Mouse (Mus musculus) midbrain, embryonic 14.5 days (tissue): ENCODE measurements at regions not wholly inside any gene's neighbourhood (a gene's known extent, or its start where the extent isn't known, plus 50 kb on each side); places are given as distances from the start of the nearest gene placed in this dataset.
A peak's percentile ranks its signal among the peaks of the same experiment; 100 is the strongest.
"Not testable (repeated sequence)": the region's sequence is repeated elsewhere in the genome, so short reads cannot be mapped to it uniquely, and the experiment has no call there.

ENCODE experiments used
- ATAC-seq: fragments of 200-750 bp; cut with Nextera tagmentation; 2 replicates; pipeline ENCODE4 v1.8.0; 2017; ENCODE audit warnings: moderate number of reproducible peaks, moderate library complexity; ENCODE audit not compliant: low FRiP score, low TSS enrichment
- DNase-seq: peaks from one replicate; pipeline ENCODE4 v3.0.0-alpha.2; 2015
- H3K27ac ChIP-seq: fragments of 300-500 bp; sonication (generic); replicated peaks from 2 replicates; pipeline ENCODE4 v1.5.1; 2014; ENCODE audit warnings: mild to moderate bottlenecking, low read depth, low read length, moderate library complexity
- H3K27me3 ChIP-seq: fragments of 300-500 bp; sonication (generic); 2 replicates; pipeline ENCODE4 v1.6.1; 2014; ENCODE audit warnings: low read length, control low read depth, mixed read lengths; ENCODE audit not compliant: control insufficient read depth, insufficient read depth
- H3K36me3 ChIP-seq: fragments of 300-500 bp; sonication (generic); 2 replicates; pipeline ENCODE4 v1.6.1; 2014; ENCODE audit warnings: low read length, control low read depth; ENCODE audit not compliant: control insufficient read depth, insufficient read depth
- H3K4me1 ChIP-seq: fragments of 300-500 bp; sonication (generic); 2 replicates; pipeline ENCODE4 v1.6.1; 2014; ENCODE audit warnings: mild to moderate bottlenecking, antibody characterized with exemption, low read length, control low read depth; ENCODE audit not compliant: control insufficient read depth, insufficient read depth
- H3K4me2 ChIP-seq: fragments of 300-500 bp; sonication (generic); 2 replicates; pipeline ENCODE4 v1.6.1; 2014; ENCODE audit warnings: mild to moderate bottlenecking, low read length, moderate library complexity
- H3K4me3 ChIP-seq: fragments of 300-500 bp; sonication (generic); replicated peaks from 2 replicates; pipeline ENCODE4 v1.5.1; 2014; ENCODE audit warnings: low read depth, low read length
- H3K9ac ChIP-seq: fragments of 300-500 bp; sonication (generic); replicated peaks from 2 replicates; pipeline ENCODE4 v1.6.1; 2014; ENCODE audit warnings: mild to moderate bottlenecking, low read length, moderate library complexity
- H3K9me3 ChIP-seq: fragments of 300-500 bp; sonication (generic); 2 replicates; pipeline ENCODE4 v1.6.1; 2016; ENCODE audit warnings: low read length, control low read depth, mixed read lengths; ENCODE audit not compliant: control insufficient read depth
- WGBS: fragments of 180-500 bp; shearing (Covaris S2); extraction: QIAGEN DNeasy Blood & Tissue Kit; methylation state at CpG from one replicate; pipeline ENCODE4 v1.1.7; 2014; 5-methylcytosine and 5-hydroxymethylcytosine counted together

DNA sequence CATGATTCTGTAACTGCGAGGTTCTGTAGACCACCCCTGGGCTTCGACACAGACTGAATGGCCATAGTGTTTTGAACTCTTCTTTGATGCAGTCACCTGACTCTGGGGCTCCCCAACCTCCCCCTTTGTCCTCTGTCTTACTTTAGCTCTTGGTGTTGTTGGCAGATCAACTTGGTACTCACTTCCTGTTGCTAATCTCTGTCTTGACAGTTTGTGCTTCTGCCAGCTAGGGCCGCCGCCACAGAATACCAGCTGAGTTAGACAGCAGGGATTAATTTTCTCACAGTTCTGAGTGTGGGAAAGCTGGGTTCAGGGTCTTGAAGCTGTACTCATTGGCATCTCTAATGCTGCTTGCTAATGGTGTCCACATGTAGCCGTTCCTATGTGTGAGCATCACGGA, 125.6 kb downstream of the Gm11077 start:
- peaks cover 13% of the 10 kb centered on the region for H3K4me1 ChIP-seq
- DNase-seq (no peak), ATAC-seq (no peak)
- no peak overlapping the region for H3K9ac ChIP-seq
- H3K27me3 ChIP-seq = no peaks in the 10 kb centered on the region
- H3K4me3 ChIP-seq = no peak overlapping the region
- H3K4me2 ChIP-seq = no peak overlapping the region
- H3K9me3 ChIP-seq = no peaks in the 10 kb centered on the region
- H3K27ac ChIP-seq = no peak overlapping the region
- no peaks in the 10 kb centered on the region for H3K36me3 ChIP-seq
- WGBS = 78% methylated on average over 6 of the region's 6 CpGs

DNA sequence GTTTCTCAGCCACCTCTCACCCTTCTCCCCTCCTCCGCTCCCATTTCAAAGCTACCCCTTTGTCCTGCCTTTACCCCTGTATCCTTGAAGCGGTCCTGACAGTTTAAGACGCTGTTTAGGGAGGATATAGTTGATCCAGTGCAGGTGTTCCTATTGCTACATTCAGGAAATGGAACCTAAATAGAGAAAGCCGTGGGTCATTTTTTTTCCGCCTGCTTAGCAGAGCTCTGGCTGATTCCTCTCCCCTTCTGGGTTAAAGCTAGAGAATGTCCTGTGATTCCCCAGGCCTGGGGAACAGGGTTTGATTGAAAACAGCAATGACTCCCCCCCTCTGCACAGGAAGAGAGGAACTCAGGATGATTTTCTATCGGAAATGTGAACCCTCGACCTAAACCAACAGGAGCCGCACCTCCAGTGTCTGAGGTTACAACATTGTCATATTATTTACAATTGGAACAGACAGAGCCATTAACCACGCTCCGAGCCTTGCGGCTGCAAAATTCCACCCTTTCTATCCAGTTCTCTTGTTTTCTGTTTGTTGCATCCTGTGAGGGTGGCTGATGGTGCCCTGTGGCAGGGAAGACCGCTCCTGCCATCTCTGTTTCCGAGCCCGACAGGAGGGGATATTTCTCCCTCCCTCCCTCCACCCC, 127.5 kb downstream of the Gm11077 start:
- peaks cover 13% of the 10 kb centered on the region for H3K4me1 ChIP-seq
- 23% methylated on average over 14 of the region's 14 CpGs for WGBS
- peak overlapping the region; percentile 46 for H3K4me2 ChIP-seq
- peak overlapping the region; percentile 18; the same call in 1 of the 2 replicates for H3K9ac ChIP-seq
- no peaks in the 10 kb centered on the region for H3K9me3 ChIP-seq
- no peaks in the 10 kb centered on the region for H3K27me3 ChIP-seq
- no peaks in the 10 kb centered on the region for H3K36me3 ChIP-seq
- peak overlapping the region; percentile 20 for H3K4me3 ChIP-seq
- peak; percentile 47 for DNase-seq
- ATAC-seq = 0 out of 2 replicates have a peak, but pooled peaks have one; percentile 29
- no peak overlapping the region for H3K27ac ChIP-seq

DNA sequence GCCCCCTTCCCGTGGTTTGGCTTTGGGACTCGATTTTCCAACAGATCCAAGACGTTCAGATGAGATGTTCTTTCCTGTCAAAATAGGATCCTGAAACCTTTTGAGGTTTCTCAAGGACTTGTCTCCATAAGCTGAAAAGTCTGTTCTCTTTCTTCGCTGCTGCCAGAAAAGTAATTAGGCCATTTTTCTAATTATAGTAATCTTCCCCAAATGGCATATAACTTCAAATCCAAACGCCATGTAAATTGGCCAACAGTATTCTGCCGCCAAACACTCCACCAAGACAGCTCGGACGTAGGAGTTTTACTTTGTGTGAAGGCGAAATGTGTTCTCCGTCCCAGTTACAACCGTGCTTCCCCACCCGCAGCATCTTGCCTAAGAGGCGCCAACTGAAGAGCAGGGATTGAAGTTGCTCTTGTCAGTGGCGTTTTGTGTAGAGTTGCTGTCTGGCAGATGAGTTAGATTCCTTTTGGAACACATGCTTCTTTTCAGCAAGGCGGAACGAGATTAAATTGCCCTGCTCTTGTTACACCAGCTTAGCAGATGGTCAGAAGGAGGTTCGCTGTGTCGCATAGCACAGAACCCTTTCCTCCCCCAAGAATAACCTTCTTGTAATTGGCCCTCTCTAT, 128.1 kb downstream of the Gm11077 start:
- ATAC-seq (peak; percentile 38; the same call in 1 of the 2 replicates), DNase-seq (peak; percentile 52)
- Histone ChIP-seq H3K4me2 (peak overlapping the region; percentile 46), H3K36me3 (no peaks in the 10 kb centered on the region), H3K9ac (peak overlapping the region; percentile 18; the same call in 1 of the 2 replicates), H3K9me3 (no peaks in the 10 kb centered on the region), H3K27ac (0 out of 2 replicates have a peak overlapping the region, but pooled peaks have one; percentile 20), H3K4me3 (peak overlapping the region; percentile 20), H3K27me3 (no peaks in the 10 kb centered on the region), H3K4me1 (peaks cover 13% of the 10 kb centered on the region)
- WGBS = 28% methylated on average over 18 of the region's 18 CpGs

DNA sequence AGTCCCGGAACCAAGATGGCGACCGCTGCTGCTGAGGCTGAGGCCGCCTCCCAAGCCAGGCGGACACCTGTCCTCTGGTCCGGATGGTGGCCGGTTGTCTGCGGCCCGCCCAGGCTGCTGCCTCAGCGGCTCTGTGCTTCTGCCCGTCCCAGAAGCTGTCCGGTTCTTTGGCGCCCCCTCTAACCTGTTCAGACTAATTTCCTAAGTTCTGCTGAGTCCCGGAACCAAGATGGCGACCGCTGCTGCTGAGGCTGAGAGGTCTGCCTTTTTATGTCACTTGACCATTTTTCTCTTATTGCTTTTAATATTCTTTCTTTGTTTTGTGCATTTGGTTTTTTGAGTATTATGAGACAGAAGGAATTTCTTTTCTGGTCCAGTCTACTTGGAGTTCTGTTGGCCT, 140.4 kb downstream of the Gm11077 start:
- WGBS = 94% methylated on average over 8 of the region's 16 CpGs
- H3K9me3 ChIP-seq, DNase-seq, H3K9ac ChIP-seq, H3K4me1 ChIP-seq, H3K27me3 ChIP-seq, H3K36me3 ChIP-seq, H3K4me3 ChIP-seq, H3K4me2 ChIP-seq, ATAC-seq, H3K27ac ChIP-seq: not testable (repeated sequence)

DNA sequence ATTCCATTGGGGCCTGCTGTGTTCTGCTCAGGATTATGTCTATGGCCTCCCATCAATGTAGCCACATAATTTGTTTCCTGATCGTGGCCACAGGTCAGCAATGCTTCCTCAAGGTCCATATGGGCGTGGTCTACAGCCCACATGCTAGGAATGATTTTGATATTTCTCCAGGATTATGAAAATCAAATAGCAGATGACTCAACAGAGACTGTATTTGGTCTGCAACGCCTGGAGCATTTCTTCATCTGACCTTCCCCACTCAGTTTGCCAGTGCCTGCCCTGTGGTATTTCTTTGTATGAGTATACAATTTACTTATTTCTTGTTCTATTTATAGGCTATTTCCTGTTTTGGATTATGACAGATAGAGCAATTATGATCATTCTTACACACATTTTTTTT, 145.7 kb downstream of the Gm11077 start:
- no peaks in the 10 kb centered on the region for H3K27me3 ChIP-seq
- H3K36me3 ChIP-seq = no peaks in the 10 kb centered on the region
- H3K4me2 ChIP-seq = no peak overlapping the region
- H3K9ac ChIP-seq = no peak overlapping the region
- no peak overlapping the region for H3K4me3 ChIP-seq
- no peaks in the 10 kb centered on the region for H3K4me1 ChIP-seq
- no peaks in the 10 kb centered on the region for H3K9me3 ChIP-seq
- DNase-seq (no peak), ATAC-seq (no peak)
- no peak overlapping the region for H3K27ac ChIP-seq
- 70% methylated on average over 3 of the region's 3 CpGs for WGBS

DNA sequence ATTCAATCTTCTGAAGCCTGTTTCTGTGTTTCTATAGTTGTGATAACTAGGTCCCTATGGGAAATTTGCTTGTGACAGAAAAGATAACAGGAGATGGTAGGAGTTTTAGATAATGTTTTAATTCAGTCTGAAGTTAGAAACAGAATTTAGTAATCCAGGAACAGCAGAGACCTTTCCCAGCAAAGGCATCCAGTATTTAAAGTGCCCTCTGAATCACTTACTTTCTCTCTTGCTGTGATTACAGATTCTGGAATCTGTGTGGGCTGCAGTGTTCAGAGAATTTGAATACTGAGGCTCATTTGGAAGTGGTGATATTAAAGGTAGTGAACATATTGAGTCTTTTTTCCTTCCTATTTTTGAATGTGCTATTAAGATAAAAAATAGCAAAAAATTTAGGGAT, 154.6 kb downstream of the Gm11077 start:
- Histone ChIP-seq H3K4me2 (no peak overlapping the region), H3K9me3 (no peaks in the 10 kb centered on the region), H3K4me3 (no peak overlapping the region), H3K9ac (no peak overlapping the region), H3K27me3 (no peaks in the 10 kb centered on the region), H3K27ac (no peak overlapping the region), H3K4me1 (no peaks in the 10 kb centered on the region), H3K36me3 (no peaks in the 10 kb centered on the region)
- DNase-seq (no peak), ATAC-seq (no peak)

DNA sequence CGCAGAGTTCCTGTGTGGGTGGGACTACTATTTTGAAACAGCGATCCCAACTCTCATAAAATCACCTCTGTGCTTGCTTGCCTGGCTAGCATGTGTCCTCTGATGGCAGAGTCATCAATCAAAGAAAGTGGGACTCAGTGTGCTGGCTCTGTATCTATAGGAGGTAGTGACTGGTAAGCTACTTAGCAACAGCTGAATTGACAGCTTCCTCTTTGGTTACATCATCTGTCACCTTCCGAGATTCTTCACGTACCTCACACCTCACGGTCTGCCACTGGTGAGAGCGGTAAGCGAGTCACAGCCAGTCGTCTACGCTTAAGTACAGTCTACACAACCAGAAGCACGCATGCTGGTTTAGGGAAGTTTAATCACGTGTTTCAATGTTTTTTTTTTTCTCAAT, 159.5 kb downstream of the Gm11077 start:
- H3K4me1 ChIP-seq = no peaks in the 10 kb centered on the region
- no peak for DNase-seq
- H3K27me3 ChIP-seq = no peaks in the 10 kb centered on the region
- H3K4me2 ChIP-seq = no peak overlapping the region
- no peak overlapping the region for H3K27ac ChIP-seq
- H3K4me3 ChIP-seq = no peak overlapping the region
- no peaks in the 10 kb centered on the region for H3K9me3 ChIP-seq
- ATAC-seq = no peak
- no peak overlapping the region for H3K9ac ChIP-seq
- 85% methylated on average over 11 of the region's 11 CpGs for WGBS
- H3K36me3 ChIP-seq = no peaks in the 10 kb centered on the region

DNA sequence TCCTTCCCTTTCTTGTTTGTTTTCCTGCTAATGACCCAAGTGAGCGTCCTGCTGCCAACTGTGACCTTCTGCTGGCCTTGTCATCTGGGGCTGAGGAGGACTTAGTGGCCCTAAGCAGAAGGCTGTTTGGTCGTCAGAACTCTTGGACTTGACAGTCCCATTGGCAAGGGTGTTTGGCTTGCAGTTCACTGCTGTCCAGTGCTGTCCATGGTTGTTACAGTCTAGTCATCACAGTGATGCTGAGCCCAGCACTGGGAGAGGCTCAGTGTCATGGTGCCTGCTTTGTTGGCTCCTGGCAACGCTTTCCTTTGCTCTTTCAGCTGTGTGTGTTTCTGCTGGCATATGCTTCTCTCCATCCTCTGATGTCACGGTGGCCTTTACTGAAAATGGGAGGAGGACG, 161.0 kb downstream of the Gm11077 start:
- Histone ChIP-seq H3K4me3 (no peak overlapping the region), H3K4me1 (0 out of 2 replicates have a peak, but pooled peaks cover 3% of the 10 kb centered on the region), H3K4me2 (no peak overlapping the region), H3K9me3 (no peaks in the 10 kb centered on the region), H3K27me3 (no peaks in the 10 kb centered on the region), H3K27ac (no peak overlapping the region), H3K36me3 (no peaks in the 10 kb centered on the region), H3K9ac (no peak overlapping the region)
- 75% methylated on average over 5 of the region's 5 CpGs for WGBS
- no peak for DNase-seq
- no peak for ATAC-seq

DNA sequence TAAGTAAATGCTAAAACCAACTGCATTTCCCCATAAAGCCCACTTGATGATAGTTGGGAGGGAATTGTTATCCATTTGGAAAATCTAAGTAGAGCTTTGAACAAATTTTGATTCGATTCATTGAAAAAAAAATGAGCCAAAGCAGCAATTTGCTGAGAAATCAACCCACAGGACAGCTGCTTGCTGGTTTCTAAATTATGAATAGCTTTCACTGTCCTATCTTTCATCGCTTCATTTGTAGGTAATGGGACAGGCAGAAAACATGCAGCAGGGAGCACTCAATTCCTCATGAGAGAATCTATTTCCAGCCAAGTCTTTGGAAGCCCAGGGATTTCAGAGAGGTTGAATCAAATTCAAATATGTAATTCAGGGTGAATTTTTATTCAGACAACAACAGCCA, 161.5 kb downstream of the Gm11077 start:
- DNase-seq = no peak

More for the DNA sequence above, 161.5 kb downstream of the Gm11077 start:
- 0 out of 2 replicates have a peak, but pooled peaks cover 3% of the 10 kb centered on the region for H3K4me1 ChIP-seq
- WGBS = 78% methylated on average over 2 of the region's 2 CpGs
- no peak overlapping the region for H3K4me2 ChIP-seq
- H3K9ac ChIP-seq = no peak overlapping the region
- H3K27ac ChIP-seq = no peak overlapping the region
- H3K4me3 ChIP-seq = no peak overlapping the region
- no peaks in the 10 kb centered on the region for H3K36me3 ChIP-seq
- no peaks in the 10 kb centered on the region for H3K9me3 ChIP-seq
- ATAC-seq = no peak
- no peaks in the 10 kb centered on the region for H3K27me3 ChIP-seq
